Mouse (Mus musculus) inflammation-experienced regulatory T-cells, adult 6 months (primary cell): Measurements from ENCODE around the gene Amtn. TPM values are rescaled to one million over a fixed set of nuclear protein-coding genes. Genes with fewer than 3 reads are reported as not detected.
"Not testable (repeated sequence)": the region's sequence is repeated elsewhere in the genome, so short reads cannot be mapped to it uniquely, and the experiment has no call there.

Experiments used
- ATAC-seq: one replicate; pipeline ENCODE4 v1.8.0; 2017
- polyA plus RNA-seq, 3 experiments: library from polyadenylated mRNA; unstranded; fragments of 100-300 nt; shearing (Covaris generic); gene quantifications; one replicate each; pipeline ENCODE4 v1.2.1; 2017

The Amtn gene
- polyA plus RNA-seq, result not detected

GRCm38 (mm10) chr5:88375808-88376207 is at the start of gene Amtn:
Gene Amtn, plus strand, starts transcription at chr5:88376108.
- ATAC-seq, result no peak

- ATAC-seq, result not testable (repeated sequence)
Measured at GRCm38 (mm10) chr5:88348533-88348932, 27.4 kb upstream of the Amtn start.

GRCm38 (mm10) chr5:88364768-88365167 is 11.1 kb upstream of the Amtn start:
- ATAC-seq, result no peak

- ATAC-seq, result no peak
Measured at GRCm38 (mm10) chr5:88366886-88367285, 9.0 kb upstream of the Amtn start.

GRCm38 (mm10) chr5:88370578-88371232 is 5.2 kb upstream of the Amtn start:
- ATAC-seq, result no peak

- ATAC-seq, result no peak
Measured at GRCm38 (mm10) chr5:88372563-88372962, 3.3 kb upstream of the Amtn start.

- not testable (repeated sequence) for ATAC-seq
Measured at GRCm38 (mm10) chr5:88391960-88392359, 16.1 kb downstream of the Amtn start.

- ATAC-seq, result no peak
Measured at GRCm38 (mm10) chr5:88398581-88398980, 22.7 kb downstream of the Amtn start.

GRCm38 (mm10) chr5:88399849-88400248 is 23.9 kb downstream of the Amtn start:
- ATAC-seq, result no peak

- no peak for ATAC-seq
Measured at GRCm38 (mm10) chr5:88401464-88401863, 25.6 kb downstream of the Amtn start.

GRCm38 (mm10) chr5:88420319-88421065 is 44.6 kb downstream of the Amtn start:
- ATAC-seq, result no peak

- ATAC-seq, result not testable (repeated sequence)
Measured at GRCm38 (mm10) chr5:88424892-88425291, 49.0 kb downstream of the Amtn start.

- ATAC-seq, result no peak
Measured at GRCm38 (mm10) chr5:88426753-88427152, 50.8 kb downstream of the Amtn start.

Other genes starting within 250 kb of the Amtn start
- not detected for gene Gm11115, start 222.0 kb upstream of the Amtn start, polyA plus RNA-seq
- gene Gm7714, start 107.2 kb upstream of the Amtn start, polyA plus RNA-seq, result not detected
- gene Prol1, start 58.8 kb upstream of the Amtn start, polyA plus RNA-seq, result not detected
- gene Ambn, start 79.9 kb downstream of the Amtn start, polyA plus RNA-seq, result not detected
- gene Enam, start 111.9 kb downstream of the Amtn start, polyA plus RNA-seq, result under 1 TPM in 1 of 3 experiments, not detected in 2; 0.09 TPM
- gene Jchain, start 151.8 kb downstream of the Amtn start, polyA plus RNA-seq, result 10 to 100 TPM; 13.7 to 95.4 (median 24.5) TPM
- 10 to 100 TPM; 84.0 to 91.4 (median 88.5) TPM for gene Utp3, start 178.4 kb downstream of the Amtn start, polyA plus RNA-seq
- gene Rufy3, start 188.9 kb downstream of the Amtn start, polyA plus RNA-seq, result 1 to 10 TPM; 2.2 to 3.8 (median 3.7) TPM